Mouse (Mus musculus) embryonic facial prominence, embryonic 10.5 days (tissue): ENCODE results near the gene Mrpl12. TPM values are rescaled to one million over a fixed set of nuclear protein-coding genes. Genes with fewer than 3 reads are reported as not detected.

ENCODE experiments used
- DNase-seq: peaks from one replicate; pipeline ENCODE4 v3.0.0-alpha.2; 2017; ENCODE audit warnings: low spot score
- H3K27ac ChIP-seq: fragments of 300-500 bp; sonication (generic); replicated peaks from 2 replicates; pipeline ENCODE4 v1.5.1; 2016; ENCODE audit warnings: mild to moderate bottlenecking
- H3K27me3 ChIP-seq: fragments of 300-500 bp; sonication (generic); replicated peaks from 2 replicates; pipeline ENCODE4 v1.6.1; 2016; ENCODE audit warnings: low read depth, mild to moderate bottlenecking; ENCODE audit not compliant: poor library complexity, severe bottlenecking
- H3K36me3 ChIP-seq: fragments of 300-500 bp; sonication (generic); replicated peaks from 2 replicates; pipeline ENCODE4 v1.6.1; 2016; ENCODE audit warnings: mild to moderate bottlenecking, moderate library complexity
- H3K4me1 ChIP-seq: fragments of 300-500 bp; sonication (generic); 2 replicates; pipeline ENCODE4 v1.6.1; 2016
- H3K4me3 ChIP-seq: fragments of 300-500 bp; sonication (generic); 2 replicates; pipeline ENCODE4 v1.5.1; 2016; ENCODE audit warnings: mild to moderate bottlenecking, moderate library complexity
- H3K9me3 ChIP-seq: fragments of 300-500 bp; sonication (generic); 2 replicates; pipeline ENCODE4 v1.6.1; 2016; ENCODE audit warnings: mild to moderate bottlenecking
- WGBS: fragments of 180-500 bp; shearing (Covaris S2); methylation state at CpG from one replicate; pipeline ENCODE4 v1.1.7; 2016; 5-methylcytosine and 5-hydroxymethylcytosine counted together
- polyA plus RNA-seq: library from polyadenylated mRNA; unstranded; fragments of >200 nt; fragmentation: Nextera tagmentation; extraction: Ambion mirVana; gene quantifications from 2 replicates; pipeline ENCODE4 v1.2.1, GENCODE M21; 2016

The Mrpl12 gene
- polyA plus RNA-seq, 1 experiment from 2014 or later: 206 TPM

- WGBS: 40% methylated on average over 14 of the region's 14 CpGs
- H3K9me3 ChIP-seq: no peaks in the 10 kb centered on the region
These were observed 27.0 kb upstream of the Mrpl12 start for GRCm38 (mm10) chr11:120457370-120457769.

GRCm38 (mm10) chr11:120457772-120458751 is 26.4 kb upstream of the Mrpl12 start, which contains the start of the genes Oxld1 and Ccdc137:
TSS of gene Oxld1 (minus strand) at chr11:120458068.
TSS of gene Ccdc137 (plus strand) at chr11:120458115.
- WGBS: 4% methylated on average over 62 of the region's 62 CpGs
- Histone ChIP-seq H3K4me3 (peak within 1 kb of the TSS; percentile 94), H3K27me3 (no peaks in the 10 kb centered on the region), H3K27ac (peak within 1 kb of the TSS; percentile 93), H3K4me1 (peaks cover 28% of the 10 kb centered on the region), H3K36me3 (peaks cover 50% of the 10 kb centered on the region), H3K9me3 (no peaks in the 10 kb centered on the region)
- DNase-seq: peak; percentile 90

More at GRCm38 (mm10) chr11:120457370-120457769, 27.0 kb upstream of the Mrpl12 start:
- Histone ChIP-seq H3K4me3 (peak overlapping the region; percentile 94), H3K27me3 (no peaks in the 10 kb centered on the region), H3K36me3 (peaks cover 43% of the 10 kb centered on the region), H3K4me1 (peaks cover 28% of the 10 kb centered on the region), H3K27ac (peak overlapping the region; percentile 93)
- DNase-seq: no peak

DNA sequence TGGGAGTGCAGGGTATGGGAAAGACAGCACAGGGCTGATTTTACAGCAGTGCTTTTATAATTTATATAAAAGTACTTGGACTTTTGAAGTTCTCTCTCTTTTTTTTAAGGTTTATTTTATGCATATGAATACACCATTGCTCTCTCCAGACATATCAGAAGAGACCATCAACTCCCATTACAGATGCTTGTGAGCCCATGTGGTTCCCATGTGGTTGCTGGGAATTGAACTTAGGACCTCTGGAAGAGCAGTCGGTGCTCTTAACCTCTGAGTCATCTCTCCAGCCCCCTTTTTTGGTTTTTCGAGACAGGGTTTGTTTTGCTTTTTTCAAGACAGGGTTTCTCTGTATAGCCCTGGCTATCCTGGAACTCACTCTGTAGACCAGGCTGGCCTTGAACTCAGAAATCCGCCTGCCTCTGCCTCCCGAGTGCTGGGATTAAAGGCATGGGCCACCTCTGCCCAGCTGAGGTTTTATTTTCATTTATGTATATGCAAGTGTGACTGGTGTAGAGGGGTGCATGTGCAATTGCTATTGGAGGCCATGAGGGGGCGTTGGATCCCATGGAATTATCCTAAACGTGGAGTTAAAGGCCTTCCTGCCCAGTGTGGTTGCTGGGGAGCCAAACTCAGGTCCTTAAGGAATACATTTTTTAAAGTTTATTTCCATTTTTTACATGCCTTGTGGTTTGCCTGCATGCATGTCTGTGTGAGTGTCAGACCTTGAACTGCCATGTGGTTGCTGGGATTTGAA is 25.4 kb upstream of the Mrpl12 start:
- Histone ChIP-seq H3K27me3 (no peaks in the 10 kb centered on the region), H3K27ac (peak overlapping the region; percentile 93), H3K4me1 (peaks cover 28% of the 10 kb centered on the region), H3K9me3 (no peaks in the 10 kb centered on the region), H3K4me3 (peak overlapping the region; percentile 94), H3K36me3 (peaks cover 60% of the 10 kb centered on the region)
- DNase-seq: no peak
- WGBS: 63% methylated on average over 6 of the region's 6 CpGs

- Histone ChIP-seq H3K9me3 (no peaks in the 10 kb centered on the region), H3K4me3 (no peak overlapping the region), H3K36me3 (peaks cover 72% of the 10 kb centered on the region), H3K27ac (no peak overlapping the region), H3K4me1 (peaks cover 33% of the 10 kb centered on the region), H3K27me3 (no peaks in the 10 kb centered on the region)
- DNase-seq: no peak
- 92% methylated on average over 2 of the region's 2 CpGs for WGBS
These were observed 20.9 kb upstream of the Mrpl12 start for GRCm38 (mm10) chr11:120463536-120463935.

DNA sequence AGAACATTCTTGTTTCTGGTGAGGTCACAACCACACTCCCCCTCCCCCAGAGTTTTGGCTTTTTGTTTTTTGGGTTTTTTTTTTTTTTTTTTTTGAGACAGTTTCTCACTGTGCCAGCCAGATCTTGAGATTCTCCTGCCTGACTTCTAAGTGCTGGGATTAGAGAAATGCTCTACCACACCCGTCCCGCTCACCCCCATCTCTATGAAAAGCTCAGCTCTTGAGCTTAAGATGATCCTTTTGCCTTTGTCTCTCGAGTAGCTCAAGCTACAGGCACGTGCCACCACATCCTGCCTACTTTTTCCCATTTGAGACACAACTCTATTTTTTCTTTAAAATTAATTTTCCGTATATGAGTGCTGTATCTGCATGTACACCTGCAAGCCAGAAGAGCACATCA is 20.0 kb upstream of the Mrpl12 start:
- WGBS: 85% methylated on average over 5 of the region's 5 CpGs
- no peaks in the 10 kb centered on the region for H3K9me3 ChIP-seq
- H3K4me1 ChIP-seq: peaks cover 29% of the 10 kb centered on the region
- no peaks in the 10 kb centered on the region for H3K27me3 ChIP-seq
- DNase-seq: no peak
- H3K27ac ChIP-seq: no peak overlapping the region
- H3K36me3 ChIP-seq: peaks cover 69% of the 10 kb centered on the region
- H3K4me3 ChIP-seq: no peak overlapping the region

DNA sequence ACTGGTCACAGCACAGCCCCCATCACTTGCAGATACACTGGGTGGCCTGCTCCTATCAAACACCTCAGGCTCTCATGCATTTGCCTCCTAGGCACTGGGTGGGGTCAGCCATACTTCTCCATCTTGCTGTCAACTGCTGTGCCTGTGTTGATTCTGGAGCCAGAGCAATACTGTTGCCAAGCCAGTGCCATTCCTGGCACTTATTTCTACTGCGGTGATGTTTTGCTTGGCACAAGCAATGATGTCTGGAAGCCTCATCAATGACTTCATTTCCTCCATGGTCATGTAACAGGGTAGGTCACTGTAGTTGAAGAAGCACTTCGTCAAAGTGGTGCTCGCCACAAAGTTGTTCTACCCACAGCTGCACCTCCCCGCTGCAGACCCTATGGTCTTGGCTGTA is 18.9 kb upstream of the Mrpl12 start:
- 95% methylated on average over 4 of the region's 4 CpGs for WGBS
- Histone ChIP-seq H3K36me3 (peaks cover 70% of the 10 kb centered on the region), H3K4me1 (peaks cover 27% of the 10 kb centered on the region), H3K9me3 (no peaks in the 10 kb centered on the region), H3K4me3 (peak overlapping the region; percentile 98; the same call in 1 of the 2 replicates), H3K27me3 (no peaks in the 10 kb centered on the region), H3K27ac (no peak overlapping the region)
- no peak for DNase-seq

DNA sequence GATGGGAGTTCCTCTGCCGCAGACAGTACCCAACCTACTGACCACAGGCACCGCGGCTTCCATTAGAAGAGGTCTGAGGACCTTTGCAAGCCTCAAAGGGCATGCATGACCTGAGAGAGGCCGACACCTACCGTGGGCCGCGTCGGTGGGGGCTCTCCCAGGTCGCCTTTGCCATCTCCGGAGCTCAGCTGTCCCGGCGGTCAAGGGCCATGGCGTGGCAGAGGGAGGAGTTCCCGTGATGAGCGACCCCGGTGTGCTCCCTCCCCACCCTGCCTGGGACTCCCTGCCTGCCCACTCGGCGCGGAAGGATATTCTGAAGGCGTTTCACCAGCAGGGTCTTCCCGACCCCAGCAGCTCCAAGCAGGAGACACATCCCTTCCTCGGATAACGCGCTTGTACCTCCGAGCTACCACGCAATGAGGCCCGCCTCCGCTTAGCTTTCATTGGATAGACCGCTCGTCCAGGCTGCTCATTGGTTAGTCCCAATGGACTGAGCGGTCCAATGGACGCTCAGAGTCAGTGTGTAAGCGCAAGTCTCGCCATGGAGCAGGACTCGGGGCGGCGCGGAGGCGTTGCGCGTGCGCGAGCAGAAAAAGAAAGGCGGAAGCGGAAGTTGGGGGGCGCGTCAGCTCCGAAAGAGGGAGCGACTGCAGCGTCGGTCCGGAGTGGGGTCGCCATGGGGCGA is 17.2 kb upstream of the Mrpl12 start, which contains the start of gene Arl16:
Gene Arl16, minus strand, starts transcription at position 557 of the 685 bp plus-strand sequence.
- H3K36me3 ChIP-seq: peaks cover 70% of the 10 kb centered on the region
- peak; percentile 98 for DNase-seq
- H3K9me3 ChIP-seq: no peaks in the 10 kb centered on the region
- peaks cover 27% of the 10 kb centered on the region for H3K4me1 ChIP-seq
- H3K27ac ChIP-seq: peak within 1 kb of the TSS; percentile 87
- WGBS: under 1% methylated on average over 54 of the region's 54 CpGs
- H3K4me3 ChIP-seq: peak within 1 kb of the TSS; percentile 98
- no peaks in the 10 kb centered on the region for H3K27me3 ChIP-seq

- DNase-seq: no peak
- H3K4me1 ChIP-seq: peaks cover 27% of the 10 kb centered on the region
- no peaks in the 10 kb centered on the region for H3K9me3 ChIP-seq
- H3K27me3 ChIP-seq: no peaks in the 10 kb centered on the region
- H3K36me3 ChIP-seq: peaks cover 70% of the 10 kb centered on the region
- peak overlapping the region; percentile 87 for H3K27ac ChIP-seq
- WGBS: 1% methylated on average over 33 of the region's 33 CpGs
- peak overlapping the region; percentile 98 for H3K4me3 ChIP-seq
These were observed 16.7 kb upstream of the Mrpl12 start for GRCm38 (mm10) chr11:120467736-120468092.

DNA sequence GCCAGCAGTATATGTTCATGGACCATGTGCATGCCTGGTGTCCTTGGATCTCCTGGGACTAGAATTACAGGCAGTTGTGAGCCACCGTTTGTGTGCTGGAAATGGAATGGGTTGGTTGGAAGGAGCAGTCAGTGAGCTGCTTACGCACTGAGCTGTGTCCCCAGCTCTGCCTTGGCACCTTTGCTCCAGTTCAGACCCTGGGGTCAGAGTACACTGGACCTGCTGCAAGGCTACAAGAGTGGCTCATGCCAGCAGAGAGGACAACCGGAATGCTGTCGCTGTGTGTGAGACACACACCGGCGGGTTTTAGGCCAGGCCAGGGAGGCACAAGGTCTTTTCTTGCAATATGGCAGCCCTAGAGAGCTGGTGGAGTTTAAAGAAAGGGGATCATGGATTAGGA is 12.4 kb upstream of the Mrpl12 start:
- Histone ChIP-seq H3K4me3 (no peak overlapping the region), H3K27me3 (no peaks in the 10 kb centered on the region), H3K27ac (no peak overlapping the region), H3K9me3 (no peaks in the 10 kb centered on the region), H3K36me3 (peaks cover 79% of the 10 kb centered on the region), H3K4me1 (peaks cover 11% of the 10 kb centered on the region)
- WGBS: 97% methylated on average over 6 of the region's 6 CpGs
- no peak for DNase-seq

- 89% methylated on average over 7 of the region's 7 CpGs for WGBS
- peaks cover 23% of the 10 kb centered on the region for H3K4me1 ChIP-seq
- peak overlapping the region; percentile 100 for H3K4me3 ChIP-seq
- peaks cover 88% of the 10 kb centered on the region for H3K36me3 ChIP-seq
- H3K9me3 ChIP-seq: no peaks in the 10 kb centered on the region
- DNase-seq: no peak
- peak overlapping the region; percentile 96 for H3K27ac ChIP-seq
- no peaks in the 10 kb centered on the region for H3K27me3 ChIP-seq
These were observed 922 bp upstream of the Mrpl12 start for GRCm38 (mm10) chr11:120483448-120483934.

DNA sequence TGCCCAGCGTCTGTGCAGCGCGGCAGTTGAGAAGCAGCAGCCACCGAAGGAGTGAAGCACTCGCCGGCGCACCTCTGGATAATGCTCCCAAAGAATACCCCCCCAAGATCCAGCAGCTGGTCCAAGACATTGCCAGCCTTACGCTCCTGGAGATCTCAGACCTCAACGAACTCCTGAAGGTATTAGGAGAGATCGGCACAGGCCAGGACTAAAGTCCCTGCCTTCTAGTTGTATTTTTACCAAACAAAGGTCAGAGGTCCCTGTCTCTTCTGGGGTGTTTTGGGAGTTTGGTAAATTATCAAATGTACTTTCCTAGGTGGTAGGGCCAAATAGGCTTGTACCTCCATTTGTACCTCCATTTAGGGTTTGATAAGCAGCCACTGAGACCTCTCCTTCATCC is 838 bp downstream of the Mrpl12 start:
- H3K9me3 ChIP-seq: no peaks in the 10 kb centered on the region
- peak overlapping the region; percentile 100 for H3K4me3 ChIP-seq
- 9% methylated on average over 10 of the region's 10 CpGs for WGBS
- no peaks in the 10 kb centered on the region for H3K27me3 ChIP-seq
- DNase-seq: no peak
- peaks cover 32% of the 10 kb centered on the region for H3K4me1 ChIP-seq
- peaks cover 88% of the 10 kb centered on the region for H3K36me3 ChIP-seq
- peak overlapping the region; percentile 96 for H3K27ac ChIP-seq

DNA sequence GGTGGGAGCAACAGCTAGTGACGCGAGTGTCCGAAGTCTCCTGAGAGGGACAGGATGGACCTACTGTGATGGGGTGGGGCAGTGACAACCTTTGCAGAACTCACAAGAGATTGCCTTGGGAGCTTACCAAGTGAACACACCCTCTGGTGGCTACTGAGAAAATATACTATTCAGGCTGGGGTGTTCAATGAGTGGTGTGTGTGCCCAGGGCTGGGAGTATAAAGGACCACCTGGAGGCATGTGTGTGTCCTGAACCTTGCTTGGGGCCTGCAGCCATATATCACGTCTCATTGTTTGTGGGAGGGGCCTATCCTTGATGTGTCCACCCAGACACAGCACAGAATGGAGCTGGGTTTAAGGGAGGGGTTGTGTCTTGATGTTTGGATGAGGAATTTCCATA is 4.1 kb downstream of the Mrpl12 start:
- no peak overlapping the region for H3K4me3 ChIP-seq
- H3K27me3 ChIP-seq: no peaks in the 10 kb centered on the region
- no peak for DNase-seq
- no peaks in the 10 kb centered on the region for H3K9me3 ChIP-seq
- H3K4me1 ChIP-seq: peaks cover 60% of the 10 kb centered on the region
- no peak overlapping the region for H3K27ac ChIP-seq
- peaks cover 60% of the 10 kb centered on the region for H3K36me3 ChIP-seq
- 80% methylated on average over 4 of the region's 4 CpGs for WGBS
